Mouse (Mus musculus) kidney, postnatal 14 days (tissue): ENCODE measurements around the gene Rpl34.
A peak's percentile ranks its signal among the peaks of the same experiment; 100 is the strongest.

Experiments used
- DNase-seq: peaks from one replicate; pipeline ENCODE4 v3.0.0; 2022; ENCODE audit warnings: mixed read lengths

The Rpl34 gene

GRCm38 (mm10) chr3:130712891-130713290 is 17.3 kb downstream of the Rpl34 start:
- no peak for DNase-seq

GRCm38 (mm10) chr3:130710103-130710502 is 20.1 kb downstream of the Rpl34 start:
- no peak for DNase-seq

DNA sequence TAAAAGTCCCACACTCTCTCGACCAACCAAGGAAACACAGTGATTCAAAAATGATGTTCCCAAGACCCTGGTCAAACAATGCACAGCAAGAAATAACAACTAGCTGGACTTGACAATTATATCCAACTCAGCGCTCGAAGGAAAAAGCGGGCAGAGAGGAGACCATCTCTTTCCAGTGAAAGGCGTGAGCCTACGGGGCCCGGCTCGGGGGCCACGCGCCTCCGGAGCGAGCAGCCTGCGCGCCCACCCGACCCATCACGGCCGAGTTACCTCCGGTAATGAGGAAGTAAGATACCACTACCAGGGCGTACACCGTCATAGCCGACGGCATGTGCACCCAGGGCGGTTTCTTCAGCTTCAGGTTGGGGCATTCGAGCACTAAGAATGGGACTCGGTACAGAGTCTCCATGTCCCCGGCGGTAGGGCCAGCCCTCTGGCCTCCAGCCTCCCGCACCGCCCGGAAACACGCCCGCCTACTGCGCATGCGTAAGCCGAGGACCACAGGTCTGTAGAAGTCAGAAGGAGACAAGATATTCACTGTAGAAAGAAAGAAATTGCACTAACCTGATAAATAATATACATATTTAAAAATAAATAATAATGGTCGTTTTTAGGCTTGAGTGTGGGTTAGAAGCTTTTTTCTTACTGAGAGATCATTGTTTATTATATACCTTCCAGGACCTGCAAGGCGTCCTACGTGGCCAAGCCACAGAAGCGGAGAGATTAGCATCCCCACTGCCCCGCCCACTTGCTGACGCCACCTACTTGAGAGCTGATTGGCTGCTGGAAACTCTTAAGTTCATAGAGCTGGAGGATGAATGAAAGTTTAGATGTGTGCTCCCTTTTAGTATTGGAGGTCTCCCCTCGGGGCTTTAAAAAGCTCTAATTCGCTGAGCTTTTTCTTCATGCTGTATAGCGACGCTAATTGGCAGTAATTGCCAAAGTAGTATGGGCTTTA is 21.0 kb downstream of the Rpl34 start, which contains the start of gene Ostc:
Gene Ostc, minus strand, starts transcription at position 478 of the 958 bp plus-strand sequence.
- DNase-seq = peak; percentile 97

DNA sequence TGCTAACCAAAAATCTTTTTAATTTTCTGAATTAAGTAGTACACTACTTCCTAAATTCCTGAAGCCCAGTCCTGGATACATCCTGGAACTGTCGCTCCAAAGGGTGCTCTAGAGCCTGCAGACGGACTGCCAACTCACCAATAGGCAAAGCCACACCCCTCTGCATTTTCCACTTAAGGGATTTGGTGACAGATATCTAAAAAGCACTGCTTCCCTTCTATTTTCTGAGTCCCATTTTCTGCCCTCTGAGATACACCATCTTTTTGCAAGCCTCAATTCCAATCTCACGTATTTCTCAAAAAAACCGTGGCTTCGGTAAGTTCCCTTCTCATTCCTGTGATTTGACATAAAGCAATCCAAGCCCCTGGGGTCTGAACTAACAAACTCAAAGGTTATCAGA is 21.7 kb downstream of the Rpl34 start:
- DNase-seq = no peak

GRCm38 (mm10) chr3:130702289-130702688 is 27.9 kb downstream of the Rpl34 start:
- DNase-seq = no peak

- DNase-seq = no peak
Measured at GRCm38 (mm10) chr3:130697622-130698021, 32.6 kb downstream of the Rpl34 start.

GRCm38 (mm10) chr3:130694705-130695104 is 35.5 kb downstream of the Rpl34 start:
- no peak for DNase-seq

GRCm38 (mm10) chr3:130694041-130694593 is 36.1 kb downstream of the Rpl34 start:
- DNase-seq = no peak

DNA sequence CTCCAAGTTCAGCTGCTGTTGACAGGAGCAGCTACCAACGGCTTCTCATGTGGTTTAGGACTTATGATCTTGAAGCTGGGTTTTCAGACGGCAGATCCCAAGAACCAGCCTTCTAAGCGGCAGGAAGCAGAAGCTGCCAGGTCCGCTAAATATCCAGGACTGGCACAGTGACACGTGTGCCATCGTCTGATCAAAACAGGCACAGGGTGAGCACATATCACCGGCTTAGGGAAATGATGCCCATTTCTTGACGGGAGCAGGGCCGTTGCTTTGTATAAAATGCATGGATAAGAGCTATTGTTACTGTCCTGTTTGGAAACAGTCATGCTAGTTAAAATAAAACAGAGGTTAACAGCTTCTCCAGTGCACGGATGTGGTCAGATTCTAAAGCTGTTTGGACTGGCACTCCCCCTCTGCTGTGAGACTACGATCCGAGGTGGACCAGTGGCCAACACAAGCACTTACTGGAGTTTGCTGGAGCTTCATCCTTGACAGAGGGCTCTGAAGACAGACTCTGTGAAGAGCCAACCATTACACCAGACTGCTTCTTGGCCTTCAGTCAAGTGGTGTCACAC is 38.5 kb downstream of the Rpl34 start:
- DNase-seq = no peak

GRCm38 (mm10) chr3:130690834-130691595 is 39.2 kb downstream of the Rpl34 start:
- DNase-seq = peak; percentile 57

- DNase-seq = peak; percentile 80
Measured at GRCm38 (mm10) chr3:130689630-130690029, 40.6 kb downstream of the Rpl34 start.

DNA sequence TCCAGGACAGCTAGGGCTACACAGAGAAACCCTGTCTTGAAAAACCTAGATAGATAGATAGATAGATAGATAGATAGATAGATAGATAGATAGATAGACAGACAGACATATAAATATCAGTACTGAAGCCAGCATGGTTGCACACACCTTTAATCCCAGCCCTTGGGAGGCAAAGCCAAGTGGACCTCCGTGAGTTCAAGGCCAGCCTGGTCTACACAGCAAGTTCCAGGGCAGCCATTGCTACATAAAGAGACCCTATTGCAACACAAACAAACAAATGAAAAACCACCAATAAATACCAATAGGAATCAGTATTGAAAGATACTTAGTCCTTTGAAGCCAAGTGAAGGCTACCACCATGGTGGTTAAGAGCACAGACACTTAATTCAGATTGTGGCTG is 43.1 kb downstream of the Rpl34 start:
- no peak for DNase-seq

DNA sequence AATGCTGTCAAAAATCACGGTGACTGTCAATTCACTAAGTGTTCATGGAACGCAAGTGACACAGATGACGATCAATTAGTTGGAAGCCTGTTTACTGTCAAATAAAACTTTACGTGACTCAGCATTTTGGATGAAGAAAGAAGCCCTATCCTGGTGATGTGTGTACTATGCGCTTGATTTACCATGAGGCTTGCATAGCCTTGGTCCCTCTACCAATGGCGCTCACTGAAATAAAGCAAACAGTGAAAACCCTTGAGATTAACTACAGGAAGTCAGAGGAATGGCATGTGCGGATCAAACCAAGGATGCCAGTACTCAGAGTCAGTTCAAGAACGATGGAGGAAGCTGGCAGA is 45.2 kb downstream of the Rpl34 start:
- DNase-seq = no peak

GRCm38 (mm10) chr3:130684276-130685013 is 45.8 kb downstream of the Rpl34 start:
- peak; percentile 26 for DNase-seq

DNA sequence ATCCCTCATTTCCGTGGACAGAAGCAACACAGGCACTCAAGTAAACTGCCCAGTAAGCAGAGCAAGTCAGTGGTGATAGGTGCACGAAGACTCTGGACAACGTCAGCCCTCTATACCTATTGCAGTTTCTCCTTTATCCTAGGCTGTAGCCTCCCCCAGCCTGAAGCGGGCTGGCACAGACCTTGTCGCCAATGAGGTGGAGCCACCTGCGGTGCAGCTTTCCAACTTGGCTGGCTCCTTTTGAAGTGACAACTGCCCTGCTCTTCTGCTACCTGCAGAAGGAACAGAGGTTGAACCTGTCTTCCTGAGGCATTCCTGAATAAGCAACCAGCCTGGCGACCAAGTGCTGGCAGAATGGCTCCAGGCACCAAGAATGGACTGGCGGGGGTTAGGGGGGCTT is 46.4 kb downstream of the Rpl34 start:
- DNase-seq = no peak

DNA sequence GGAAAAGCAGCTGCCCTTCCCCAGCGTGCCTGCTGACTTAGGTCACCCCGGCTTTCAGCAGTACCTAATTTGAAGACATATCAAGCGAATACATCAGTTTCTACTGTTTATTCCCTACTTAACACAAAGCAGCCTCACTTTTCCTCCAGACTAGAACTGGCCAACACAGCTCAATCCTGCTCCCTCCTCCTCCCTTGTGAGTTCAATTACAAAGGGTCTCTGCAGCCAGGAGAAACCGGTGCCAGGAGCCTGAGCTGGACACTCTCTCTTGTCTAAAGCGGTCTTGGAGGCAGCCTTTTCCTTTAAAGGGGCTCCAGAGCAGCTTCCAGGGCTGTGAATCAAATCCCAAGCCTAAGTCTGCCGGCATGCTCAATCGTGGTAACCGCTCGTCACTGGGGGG is 48.0 kb downstream of the Rpl34 start:
- DNase-seq = no peak

DNA sequence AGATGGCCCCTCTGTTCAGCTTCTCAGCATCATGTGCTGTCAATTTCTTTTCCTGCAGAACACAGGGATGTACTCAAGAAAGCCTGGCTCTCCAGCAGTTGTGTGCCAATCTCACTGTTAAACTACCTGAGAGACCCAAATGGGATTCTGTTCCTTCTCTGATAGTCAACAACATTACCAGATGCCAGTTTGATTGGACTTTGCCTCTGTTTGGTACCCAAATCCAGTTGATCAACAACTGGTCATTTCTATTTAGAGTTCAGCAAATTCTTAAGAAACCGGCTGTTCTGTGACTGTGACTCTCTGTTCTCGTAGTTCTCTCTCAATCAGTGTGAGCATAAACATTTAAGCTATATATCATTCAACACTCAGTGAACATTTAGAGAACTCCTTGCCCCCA is 49.0 kb downstream of the Rpl34 start:
- DNase-seq = no peak

DNA sequence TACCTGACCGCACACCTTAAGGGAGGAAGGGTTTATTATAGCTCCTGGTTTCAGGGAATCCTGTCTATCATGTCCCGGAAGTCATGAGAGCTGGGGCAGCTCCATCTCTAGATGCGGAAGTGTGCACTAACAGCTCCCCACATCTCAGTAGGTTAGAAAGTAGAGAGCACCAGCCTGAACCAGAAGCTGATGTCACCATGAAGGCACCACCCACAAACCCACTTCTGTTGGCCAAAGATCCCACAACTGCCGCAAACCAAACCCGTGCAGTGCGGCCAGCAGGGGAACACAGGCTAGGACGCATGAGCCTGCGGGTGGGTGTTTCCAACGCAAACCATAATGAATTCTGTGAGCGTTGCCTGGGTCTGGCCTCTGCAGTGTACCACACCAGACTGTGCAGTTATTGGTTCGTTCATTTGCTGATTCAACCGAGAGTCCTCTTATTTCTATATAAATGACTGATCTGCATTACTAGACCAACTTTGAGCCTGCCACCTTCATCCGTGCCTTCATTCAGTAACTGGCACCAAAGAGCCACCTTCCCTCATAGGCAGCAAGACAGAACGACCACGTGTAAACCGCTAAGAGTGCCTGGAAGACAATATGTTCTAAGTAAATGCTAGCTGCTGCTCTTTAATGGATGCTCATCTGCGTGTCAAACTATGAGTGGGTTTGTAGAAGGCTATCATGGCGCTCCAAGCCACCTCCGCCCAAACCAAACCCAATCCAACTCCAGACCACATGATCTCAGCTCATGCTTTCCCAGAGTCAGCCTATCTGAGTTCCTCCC is 52.3 kb downstream of the Rpl34 start:
- no peak for DNase-seq
